Comparison of ENCODE assay signal across 8 mouse cellular contexts in genomic region chr3:92998691-92999090, GRCm38 (mm10). TPM values are rescaled to one million over a fixed set of nuclear protein-coding genes. Genes with fewer than 3 reads are reported as not detected.
A peak's percentile ranks its signal among the peaks of the same experiment; 100 is the strongest.
DNase-seq lines count a peak whose midpoint lies in the region; ATAC-seq and TF ChIP-seq lines count a peak whose summit lies in the region.

No protein-coding gene starts in this region.

- H3K9me3 ChIP-seq in embryonic facial prominence, embryonic 11.5 days (replicated peaks; ENCODE audit: control insufficient read depth, low read length): no peaks in the 10 kb centered on the region
- no peaks in the 10 kb centered on the region for H3K9me3 ChIP-seq in heart, postnatal 0 days (replicated peaks; ENCODE audit: control insufficient read depth, low read length)
- H3K9me3 ChIP-seq in liver, embryonic 12.5 days (replicated peaks): no peaks in the 10 kb centered on the region

- no peaks in the 10 kb centered on the region for H3K27me3 ChIP-seq in thymus, adult 2 months (ENCODE audit: control insufficient read depth, insufficient read depth, low read length)
- H3K27me3 ChIP-seq in embryonic facial prominence, embryonic 11.5 days (ENCODE audit: control insufficient read depth, insufficient read depth, low read length): no peaks in the 10 kb centered on the region
- no peaks in the 10 kb centered on the region for H3K27me3 ChIP-seq in heart, postnatal 0 days (ENCODE audit: control insufficient read depth, insufficient read depth, low read length)
- H3K27me3 ChIP-seq in liver, embryonic 12.5 days (replicated peaks): no peaks in the 10 kb centered on the region

- WGBS in thymus, adult 2 months: 5% methylated on average over 7 of the region's 7 CpGs
- 5% methylated on average over 7 of the region's 7 CpGs for WGBS in embryonic facial prominence, embryonic 11.5 days
- WGBS in heart, postnatal 0 days: under 1% methylated on average over 7 of the region's 7 CpGs
- WGBS in liver, embryonic 12.5 days (ENCODE audit: insufficient replicate concordance): 10% methylated on average over 7 of the region's 7 CpGs
- 3% methylated on average over 7 of the region's 7 CpGs for WGBS in olfactory bulb, adult 2 months

- no peaks in the 10 kb centered on the region for H3K36me3 ChIP-seq in thymus, adult 2 months (ENCODE audit: control insufficient read depth, insufficient read depth, low read length)
- H3K36me3 ChIP-seq in embryonic facial prominence, embryonic 11.5 days (replicated peaks; ENCODE audit: control insufficient read depth, insufficient read depth, low read depth, low read length): no peaks in the 10 kb centered on the region
- H3K36me3 ChIP-seq in heart, postnatal 0 days (replicated peaks; ENCODE audit: control insufficient read depth, insufficient read depth, low read length): no peaks in the 10 kb centered on the region
- H3K36me3 ChIP-seq in liver, embryonic 12.5 days: no peaks in the 10 kb centered on the region

- ATAC-seq in embryonic facial prominence, embryonic 11.5 days (replicated peaks; ENCODE audit: insufficient number of reproducible peaks, low FRiP score, low TSS enrichment, low read depth): peak; percentile 87
- peak; percentile 49; the same call in 1 of the 2 replicates for ATAC-seq in heart, postnatal 0 days (ENCODE audit: insufficient read depth, low read depth)
- ATAC-seq in liver, embryonic 12.5 days: peak; percentile 60

- H3K4me3 ChIP-seq in thymus, adult 2 months (ENCODE audit: control insufficient read depth, insufficient read depth, low read length): no peak overlapping the region
- H3K4me3 ChIP-seq in embryonic facial prominence, embryonic 11.5 days (ENCODE audit: low read depth, low read length): no peak overlapping the region
- H3K4me3 ChIP-seq in heart, postnatal 0 days (ENCODE audit: low read depth, low read length): no peak overlapping the region
- no peak overlapping the region for H3K4me3 ChIP-seq in liver, embryonic 12.5 days
- no peak overlapping the region for H3K4me3 ChIP-seq in olfactory bulb, adult 2 months (ENCODE audit: insufficient read depth, low read depth, low read length)

- TF ChIP-seq CTCF in thymus, adult 2 months (IDR thresholded peaks at IDR 0.05; ENCODE audit: borderline replicate concordance, control insufficient read depth, extremely low read depth, insufficient read depth, low read length, poor library complexity): peak; percentile 69; the same call in 1 of the 2 replicates
- TF ChIP-seq CTCF in heart, postnatal 0 days (IDR thresholded peaks at IDR 0.05; ENCODE audit: low read depth): peak; percentile 77
- peak; percentile 85 for TF ChIP-seq CTCF in olfactory bulb, adult 2 months (IDR thresholded peaks at IDR 0.05; ENCODE audit: insufficient read depth, low read depth, low read length)

- no peak overlapping the region for H3K4me2 ChIP-seq in embryonic facial prominence, embryonic 11.5 days (ENCODE audit: low read depth, low read length)
- H3K4me2 ChIP-seq in heart, postnatal 0 days (ENCODE audit: low read depth, low read length): no peak overlapping the region
- no peak overlapping the region for H3K4me2 ChIP-seq in liver, embryonic 12.5 days

- no peak overlapping the region for H3K9ac ChIP-seq in embryonic facial prominence, embryonic 11.5 days (replicated peaks; ENCODE audit: low read length)
- no peak overlapping the region for H3K9ac ChIP-seq in heart, postnatal 0 days (replicated peaks; ENCODE audit: low read depth, low read length)
- no peak overlapping the region for H3K9ac ChIP-seq in liver, embryonic 12.5 days

- no peak for TF ChIP-seq POLR2A in thymus, adult 2 months (IDR thresholded peaks at IDR 0.05; ENCODE audit: control insufficient read depth, extremely low read depth, insufficient read depth, low read length, poor library complexity)
- no peak for TF ChIP-seq POLR2A in olfactory bulb, adult 2 months (IDR thresholded peaks at IDR 0.05; ENCODE audit: insufficient read depth, low read depth, low read length)

- DNase-seq in thymus, adult 2 months: peak; percentile 3
- no peak for DNase-seq in thymus, adult 18-20 months
- DNase-seq in embryonic facial prominence, embryonic 11.5 days (ENCODE audit: low spot score): peak; percentile 86
- DNase-seq in heart, postnatal 0 days (ENCODE audit: low spot score): peak; percentile 65
- DNase-seq in kidney, postnatal 25 days: peak; percentile 75 to 80
- DNase-seq in urinary bladder, adult 18-20 months (ENCODE audit: low spot score in 2 of 2): peak; percentile 41 to 49

- no peak for TF ChIP-seq EP300 in heart, postnatal 0 days (IDR thresholded peaks at IDR 0.05; ENCODE audit: low read depth)

- H3K4me1 ChIP-seq in thymus, adult 2 months (replicated peaks; ENCODE audit: control insufficient read depth, insufficient read depth, low read length): no peaks in the 10 kb centered on the region
- H3K4me1 ChIP-seq in embryonic facial prominence, embryonic 11.5 days (ENCODE audit: control insufficient read depth, insufficient read depth, low read length): no peaks in the 10 kb centered on the region
- no peaks in the 10 kb centered on the region for H3K4me1 ChIP-seq in heart, postnatal 0 days (ENCODE audit: control insufficient read depth, insufficient read depth)
- no peaks in the 10 kb centered on the region for H3K4me1 ChIP-seq in liver, embryonic 12.5 days
- H3K4me1 ChIP-seq in olfactory bulb, adult 2 months (ENCODE audit: control insufficient read depth, insufficient read depth, low read length): no peaks in the 10 kb centered on the region

- no peak overlapping the region for H3K27ac ChIP-seq in thymus, adult 2 months (ENCODE audit: control insufficient read depth, insufficient read depth, low read length)
- H3K27ac ChIP-seq in embryonic facial prominence, embryonic 11.5 days (replicated peaks; ENCODE audit: low read depth, low read length): no peak overlapping the region
- no peak overlapping the region for H3K27ac ChIP-seq in heart, postnatal 0 days (ENCODE audit: low read depth)
- no peak overlapping the region for H3K27ac ChIP-seq in liver, embryonic 12.5 days
- H3K27ac ChIP-seq in olfactory bulb, adult 2 months (ENCODE audit: insufficient read depth, low read depth, low read length): no peak overlapping the region

RNA-seq across cellular contexts. Expression of gene Lce3f, which starts 6.7 kb away (rescaled TPM):
- polyA plus RNA-seq in thymus, adult 2 months (2012; rRNA removed): 0.43 TPM in 1 of 2 replicates, not detected in the other
- not detected in 2 replicates for polyA plus RNA-seq in embryonic facial prominence, embryonic 11.5 days (2014; fragmentation: Nextera tagmentation; extraction: Ambion mirVana)
- total RNA-seq in heart, postnatal 0 days (2014; rRNA removed; ENCODE audit: low replicate concordance): not detected in 2 replicates
- polyA plus RNA-seq in heart, postnatal 0 days (2015; fragmentation: Nextera tagmentation; extraction: Ambion mirVana): not detected in 2 replicates
- not detected in 2 replicates for polyA plus RNA-seq in liver, embryonic 12.5 days (2016; fragmentation: Nextera tagmentation; extraction: Ambion mirVana)
- polyA plus RNA-seq in olfactory bulb, adult 2 months (2012; ENCODE audit: insufficient read depth, insufficient read length, low replicate concordance, missing spikeins): not detected in 2 replicates

RNA-seq across cellular contexts. Expression of gene Crct1, which starts 16.8 kb away (rescaled TPM):
- 3.1 and 3.9 TPM in 2 replicates for polyA plus RNA-seq in thymus, adult 2 months (2012; rRNA removed)
- 0.70 TPM in 1 of 2 replicates, not detected in the other for polyA plus RNA-seq in embryonic facial prominence, embryonic 11.5 days (2014; fragmentation: Nextera tagmentation; extraction: Ambion mirVana)
- not detected in 2 replicates for total RNA-seq in heart, postnatal 0 days (2014; rRNA removed; ENCODE audit: low replicate concordance)
- polyA plus RNA-seq in heart, postnatal 0 days (2015; fragmentation: Nextera tagmentation; extraction: Ambion mirVana): not detected in 2 replicates
- polyA plus RNA-seq in liver, embryonic 12.5 days (2016; fragmentation: Nextera tagmentation; extraction: Ambion mirVana): not detected in 2 replicates
- not detected in 2 replicates for polyA plus RNA-seq in olfactory bulb, adult 2 months (2012; ENCODE audit: insufficient read depth, insufficient read length, low replicate concordance, missing spikeins)

RNA-seq across cellular contexts. Expression of gene Lce1m, which starts 20.2 kb away (rescaled TPM):
- 0.51 and 0.73 TPM in 2 replicates for polyA plus RNA-seq in thymus, adult 2 months (2012; rRNA removed)
- not detected in 2 replicates for polyA plus RNA-seq in embryonic facial prominence, embryonic 11.5 days (2014; fragmentation: Nextera tagmentation; extraction: Ambion mirVana)
- total RNA-seq in heart, postnatal 0 days (2014; rRNA removed; ENCODE audit: low replicate concordance): not detected in 2 replicates
- not detected in 2 replicates for polyA plus RNA-seq in heart, postnatal 0 days (2015; fragmentation: Nextera tagmentation; extraction: Ambion mirVana)
- polyA plus RNA-seq in liver, embryonic 12.5 days (2016; fragmentation: Nextera tagmentation; extraction: Ambion mirVana): not detected in 2 replicates
- polyA plus RNA-seq in olfactory bulb, adult 2 months (2012; ENCODE audit: insufficient read depth, insufficient read length, low replicate concordance, missing spikeins): not detected in 2 replicates

RNA-seq across cellular contexts. Expression of gene Lce3e, which starts 31.8 kb away (rescaled TPM):
- polyA plus RNA-seq in thymus, adult 2 months (2012; rRNA removed): 0.34 TPM in 1 of 2 replicates, not detected in the other
- polyA plus RNA-seq in embryonic facial prominence, embryonic 11.5 days (2014; fragmentation: Nextera tagmentation; extraction: Ambion mirVana): not detected in 2 replicates
- not detected in 2 replicates for total RNA-seq in heart, postnatal 0 days (2014; rRNA removed; ENCODE audit: low replicate concordance)
- polyA plus RNA-seq in heart, postnatal 0 days (2015; fragmentation: Nextera tagmentation; extraction: Ambion mirVana): not detected in 2 replicates
- not detected in 2 replicates for polyA plus RNA-seq in liver, embryonic 12.5 days (2016; fragmentation: Nextera tagmentation; extraction: Ambion mirVana)
- not detected in 2 replicates for polyA plus RNA-seq in olfactory bulb, adult 2 months (2012; ENCODE audit: insufficient read depth, insufficient read length, low replicate concordance, missing spikeins)

RNA-seq across cellular contexts. Expression of gene Lce3d, which starts 41.5 kb away (rescaled TPM):
- not detected in 2 replicates for polyA plus RNA-seq in thymus, adult 2 months (2012; rRNA removed)
- not detected in 2 replicates for polyA plus RNA-seq in embryonic facial prominence, embryonic 11.5 days (2014; fragmentation: Nextera tagmentation; extraction: Ambion mirVana)
- total RNA-seq in heart, postnatal 0 days (2014; rRNA removed; ENCODE audit: low replicate concordance): not detected in 2 replicates
- not detected in 2 replicates for polyA plus RNA-seq in heart, postnatal 0 days (2015; fragmentation: Nextera tagmentation; extraction: Ambion mirVana)
- not detected in 2 replicates for polyA plus RNA-seq in liver, embryonic 12.5 days (2016; fragmentation: Nextera tagmentation; extraction: Ambion mirVana)
- polyA plus RNA-seq in olfactory bulb, adult 2 months (2012; ENCODE audit: insufficient read depth, insufficient read length, low replicate concordance, missing spikeins): not detected in 2 replicates

Comparison
In these comparisons a context has a peak if more than half of its experiments do, and no peak if none do; other contexts are left out.
1. DNase-seq: peak in thymus, adult 2 months (single experiment), embryonic facial prominence, embryonic 11.5 days (single experiment), heart, postnatal 0 days (single experiment), kidney, postnatal 25 days (2 of 2) and urinary bladder, adult 18-20 months (2 of 2); none in thymus, adult 18-20 months (0 of 2).
2. Peak in every context shown above with its lines, with median percentiles within 50 percentile points of each other: CTCF ChIP-seq and ATAC-seq.